Mouse (Mus musculus) layer of hippocampus, adult 9-10 months (tissue): ENCODE data around the gene Rpl21.

Source experiments
- DNase-seq: peaks from one replicate; pipeline ENCODE4 v3.0.0; 2022; ENCODE audit warnings: low spot score

The Rpl21 gene

DNA sequence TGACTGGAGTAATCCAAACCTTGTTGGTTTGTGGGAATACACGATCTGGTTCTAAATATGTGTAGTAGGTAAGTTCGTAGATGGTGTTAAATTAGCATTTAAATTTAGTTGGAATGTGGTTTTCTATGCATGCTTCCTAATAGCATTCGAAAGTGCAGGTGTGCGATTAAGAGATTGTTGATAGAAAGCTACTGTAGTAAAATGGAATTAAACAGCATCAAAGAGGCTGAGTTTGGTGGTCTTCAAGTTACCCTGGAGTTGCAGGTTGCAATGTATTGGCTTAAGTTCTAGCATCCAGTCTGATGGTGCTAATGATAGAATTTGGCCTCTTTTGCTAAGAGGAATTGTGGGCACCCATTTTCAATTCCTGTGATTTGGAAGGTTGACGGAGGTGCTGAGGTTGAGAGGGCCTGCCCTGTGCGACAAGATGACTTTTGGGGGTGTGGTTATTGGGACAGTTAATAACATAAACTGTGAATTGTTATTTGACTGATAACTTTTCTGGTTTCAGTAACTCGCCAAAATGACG lies 1.0 kb downstream of the Rpl21 start:
- no peak for DNase-seq

DNA sequence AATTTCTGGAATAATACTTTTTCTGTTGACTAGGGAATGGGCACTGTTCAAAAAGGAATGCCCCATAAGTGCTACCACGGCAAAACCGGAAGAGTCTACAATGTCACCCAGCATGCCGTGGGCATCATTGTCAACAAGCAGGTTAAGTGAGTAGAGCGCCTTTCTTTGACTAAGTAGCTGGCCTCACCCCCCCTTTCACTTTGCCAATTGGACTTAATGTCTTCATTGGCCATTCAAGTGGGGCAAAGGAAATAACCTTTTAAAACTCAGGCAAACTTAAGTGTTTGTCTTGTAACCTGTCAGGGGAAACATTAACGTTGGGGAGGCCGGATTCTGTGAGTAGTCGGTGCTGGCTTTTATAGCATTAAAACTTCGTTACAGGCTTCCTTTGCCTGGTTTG lies 2.3 kb downstream of the Rpl21 start:
- no peak for DNase-seq

DNA sequence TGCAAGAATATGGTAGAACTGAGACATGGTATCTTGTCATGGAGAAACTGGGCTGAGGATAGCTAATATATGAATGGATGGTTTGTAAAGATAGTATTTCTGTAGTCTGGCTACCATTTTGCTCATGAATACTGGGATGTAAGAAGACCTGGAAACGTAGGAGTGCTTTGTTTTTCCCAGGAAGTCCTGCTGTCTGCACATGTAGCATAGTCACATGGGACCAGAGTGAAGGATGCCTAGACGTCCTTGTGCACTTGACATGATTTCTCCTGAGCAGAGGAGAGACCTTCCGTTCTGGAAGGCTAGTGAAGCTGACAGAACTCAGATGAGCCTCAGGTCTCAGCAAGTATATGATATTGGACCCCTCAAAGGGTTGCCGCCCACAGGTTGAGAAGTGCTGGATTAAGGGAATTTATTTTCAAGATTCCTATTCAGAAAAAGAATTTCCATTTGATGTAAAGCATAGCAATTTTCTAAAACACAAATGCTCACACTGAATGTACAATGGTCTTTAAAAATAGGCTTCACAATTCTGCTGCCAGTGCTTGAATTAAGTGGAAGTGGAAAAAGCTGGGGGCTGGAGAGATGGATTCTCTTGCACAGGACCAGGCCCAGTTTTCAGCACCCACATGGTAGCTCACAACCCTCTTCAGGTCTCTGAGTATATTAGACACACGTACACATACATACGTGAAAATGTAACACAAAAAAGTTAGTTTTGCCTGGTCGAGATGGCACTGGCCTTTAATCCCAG lies 5.5 kb downstream of the Rpl21 start:
- DNase-seq = no peak

DNA sequence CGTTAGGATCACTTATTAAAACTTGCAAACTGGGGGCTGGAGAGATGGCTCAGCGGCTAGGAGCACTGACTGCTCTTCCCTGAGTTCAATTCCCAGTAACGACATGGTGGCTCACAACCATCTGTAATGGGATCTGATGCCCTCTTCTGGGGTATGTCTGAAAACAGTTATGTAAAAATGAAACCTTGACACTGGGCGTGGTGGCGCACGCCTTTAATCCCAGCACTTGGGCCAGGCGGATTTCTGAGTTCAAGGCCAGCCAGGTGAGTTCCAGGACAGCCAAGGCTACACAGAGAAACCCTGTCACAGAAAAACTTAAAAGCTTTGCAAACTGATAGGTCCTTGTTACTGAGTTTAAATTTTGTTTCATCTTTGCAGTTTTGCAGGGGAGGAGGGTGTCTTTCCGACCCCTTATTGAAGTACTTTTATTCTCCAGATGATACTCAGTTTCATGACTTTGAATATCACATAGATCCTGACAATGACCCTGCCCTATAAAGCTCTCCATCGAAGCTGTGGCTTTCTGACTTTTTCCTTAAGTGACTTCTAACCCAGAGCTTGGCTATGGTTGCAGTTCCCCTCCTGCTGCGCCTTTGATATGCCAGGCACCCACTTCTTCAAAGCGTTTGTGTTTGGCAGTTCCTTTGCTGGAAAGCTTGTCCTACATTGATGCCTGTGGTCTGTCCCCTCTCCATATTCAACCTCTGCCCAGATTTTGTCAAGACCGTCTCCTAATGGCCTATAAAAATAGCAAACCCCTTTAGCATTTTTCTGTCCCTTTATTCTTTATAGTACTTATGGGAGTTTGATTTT lies 6.4 kb downstream of the Rpl21 start:
- no peak for DNase-seq

DNA sequence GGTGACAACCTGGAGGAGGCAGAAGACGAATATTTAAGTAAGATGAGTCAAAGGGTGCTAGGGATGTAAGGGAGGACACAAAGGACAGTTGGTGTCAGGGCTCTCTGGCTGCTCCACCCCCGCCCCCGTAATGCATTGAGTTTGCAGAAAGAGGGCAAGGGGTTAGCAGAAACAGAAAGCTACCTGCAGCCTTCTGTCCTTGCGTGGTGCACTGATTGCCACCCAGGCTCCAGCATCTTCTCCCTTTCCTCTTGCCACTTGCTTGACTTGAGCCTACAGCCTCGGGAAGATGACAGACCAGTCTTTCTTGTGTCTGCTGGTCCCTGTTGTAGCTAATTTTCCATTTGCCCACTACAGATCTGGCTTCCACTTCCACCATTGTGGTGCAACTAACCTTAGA lies 7.1 kb downstream of the Rpl21 start:
- no peak for DNase-seq

DNA sequence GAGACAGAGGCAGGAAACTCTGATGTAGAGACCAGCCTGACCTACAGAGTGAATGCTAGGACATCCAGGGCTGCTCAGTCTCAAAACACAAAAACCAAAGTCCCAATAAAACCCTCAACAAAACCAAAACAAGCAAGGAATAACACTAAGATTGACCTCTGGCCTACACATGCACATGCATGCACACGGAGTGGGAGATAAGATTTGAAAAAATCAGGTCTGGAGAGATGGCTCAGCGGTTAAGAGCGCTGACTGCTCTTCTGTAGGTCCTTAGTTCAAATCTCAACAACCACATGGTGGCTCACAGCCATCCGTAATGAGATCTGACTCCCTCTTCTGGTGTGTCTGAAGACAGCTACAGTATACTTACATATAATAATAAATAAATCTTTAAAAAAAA lies 7.7 kb downstream of the Rpl21 start:
- no peak for DNase-seq

DNA sequence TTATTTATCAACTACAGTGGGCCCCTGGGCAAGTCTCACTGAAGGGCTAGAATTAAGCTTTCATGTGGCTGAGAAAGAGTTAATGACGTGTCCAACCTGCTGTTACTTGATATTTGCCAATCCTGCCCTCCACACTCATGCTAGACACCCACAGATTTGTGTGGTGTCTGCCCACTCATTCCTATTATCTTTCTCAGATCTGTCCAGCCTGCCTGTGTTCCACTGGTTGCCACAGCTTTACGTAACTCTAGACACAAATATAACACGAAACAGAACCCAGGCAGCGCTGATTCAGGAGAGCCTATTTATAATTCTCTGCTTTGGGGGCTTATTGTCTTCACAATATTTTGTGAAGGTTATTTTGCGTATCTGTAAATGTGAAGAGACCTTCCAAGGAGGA lies 8.6 kb downstream of the Rpl21 start:
- no peak for DNase-seq

DNA sequence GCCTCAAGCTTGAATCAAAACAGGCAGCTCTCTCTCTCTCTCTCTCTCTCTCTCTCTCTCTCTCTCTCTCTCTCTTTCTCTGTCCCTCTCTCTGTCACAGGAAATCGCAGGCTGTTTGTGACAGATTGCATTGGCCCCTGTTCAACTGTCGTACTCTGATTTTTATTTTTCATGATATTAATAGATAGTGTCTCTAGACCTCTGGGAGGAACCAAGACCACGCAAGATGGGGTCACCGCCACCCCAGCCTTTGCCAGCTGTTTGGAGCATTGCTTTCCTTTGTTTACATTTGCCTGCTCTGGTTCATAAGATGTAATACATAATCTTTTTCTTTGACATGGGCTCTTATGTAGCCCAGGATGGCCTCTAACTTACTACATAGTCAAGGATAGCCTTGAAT lies 9.3 kb downstream of the Rpl21 start:
- DNase-seq = no peak

DNA sequence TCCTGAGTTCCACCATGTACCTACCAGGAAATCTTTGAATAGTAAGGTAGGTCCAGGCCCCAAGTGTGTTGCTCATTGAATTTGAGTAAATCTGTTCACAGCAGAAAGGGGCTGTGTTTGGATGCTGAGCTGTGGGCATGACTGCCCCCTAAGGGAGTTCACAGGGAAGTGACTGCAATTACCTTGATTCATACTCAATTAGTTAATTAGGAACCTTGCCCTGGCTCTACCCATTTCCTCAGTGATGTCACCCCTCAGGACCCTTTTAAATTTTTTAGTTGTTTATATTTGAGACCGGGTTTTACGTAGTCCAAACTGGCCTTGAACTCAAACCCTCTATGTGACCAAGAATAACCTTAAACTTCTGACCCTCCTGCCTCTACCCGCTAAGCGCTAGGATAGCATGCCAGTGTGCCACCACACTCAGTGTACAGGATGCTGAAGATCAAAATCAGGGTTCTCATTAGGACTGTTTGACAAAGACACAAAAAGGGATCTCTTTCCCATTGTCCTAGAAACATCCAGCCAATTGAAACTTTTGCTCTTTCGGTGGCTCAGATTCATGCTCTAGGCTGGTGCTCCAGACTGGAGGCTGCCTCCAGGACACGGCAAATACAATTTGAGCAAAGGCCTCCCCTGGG lies 11.7 kb downstream of the Rpl21 start:
- DNase-seq = no peak

DNA sequence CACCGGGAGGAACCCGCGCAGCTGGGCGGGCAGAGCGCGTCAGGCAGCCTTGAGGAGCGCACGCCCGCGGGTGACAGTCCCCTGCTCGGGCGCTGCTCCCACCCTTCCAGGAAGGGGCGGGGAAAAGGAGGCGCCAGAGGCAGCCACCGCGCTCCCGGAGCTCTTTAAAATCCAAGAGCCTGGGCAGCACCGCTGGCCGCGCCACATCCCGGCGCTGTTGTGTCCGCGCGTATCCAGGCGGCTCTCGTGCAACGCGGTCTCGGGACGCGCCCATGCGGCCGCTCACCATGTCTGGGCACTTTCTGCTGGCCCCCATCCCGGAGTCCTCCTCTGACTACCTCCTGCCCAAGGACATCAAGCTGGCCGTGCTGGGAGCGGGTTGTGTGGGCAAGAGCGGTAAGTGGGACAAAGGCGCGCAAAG lies 12.3 kb downstream of the Rpl21 start, which contains the start of gene Rasl11a:
Gene Rasl11a, plus strand, starts transcription at position 127 of the 421 bp plus-strand sequence.
- DNase-seq = no peak

DNA sequence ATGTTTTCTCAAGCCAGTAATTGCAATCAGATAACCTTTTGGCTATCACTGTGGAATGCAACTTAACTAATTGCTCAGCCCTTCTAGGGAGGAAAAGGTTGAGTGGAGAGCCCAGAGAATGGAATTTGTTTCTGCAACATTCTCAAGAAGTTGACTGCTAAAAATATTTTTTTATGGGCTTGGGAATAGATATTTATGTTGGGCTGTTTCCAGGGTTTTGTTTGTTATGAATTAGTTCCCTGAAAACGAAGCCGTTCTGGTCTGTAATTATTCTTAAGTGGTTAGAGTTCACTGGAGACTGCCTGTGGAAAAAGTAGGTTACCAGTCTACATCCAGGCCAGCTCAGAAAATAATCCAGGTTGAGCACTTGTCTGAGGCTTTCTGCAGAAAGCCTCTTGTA lies 13.8 kb downstream of the Rpl21 start:
- DNase-seq = no peak

DNA sequence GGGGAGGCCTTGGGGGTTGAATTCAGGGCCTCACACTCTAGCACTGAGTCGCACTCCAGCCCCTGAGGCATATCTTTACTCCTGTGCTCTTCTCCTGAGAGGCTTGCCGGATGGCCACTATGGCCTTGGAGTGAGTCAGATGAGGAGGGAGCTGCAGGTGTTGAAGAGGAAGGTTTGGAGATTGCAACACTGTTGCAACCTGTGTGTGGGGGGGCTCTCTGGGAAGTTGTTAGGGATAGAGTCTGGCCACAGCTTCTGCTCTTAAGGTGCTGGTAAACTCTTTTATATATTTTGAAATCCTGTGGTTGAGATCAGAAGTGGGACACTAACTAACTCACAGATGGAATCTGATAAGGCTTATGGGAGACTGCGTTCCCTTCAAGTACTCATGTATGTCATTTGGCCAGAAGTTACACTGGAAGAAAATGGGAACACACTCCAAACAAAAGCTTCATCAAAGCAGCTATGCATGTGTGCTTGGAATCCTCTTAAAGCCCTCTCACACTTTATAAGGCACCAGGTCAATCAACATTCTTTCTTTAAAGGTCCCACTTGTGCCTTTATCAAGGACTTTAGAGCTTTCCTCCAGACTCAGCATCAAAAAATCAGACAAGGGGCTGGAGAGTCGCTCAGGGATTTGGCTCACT lies 16.4 kb downstream of the Rpl21 start:
- DNase-seq = no peak

DNA sequence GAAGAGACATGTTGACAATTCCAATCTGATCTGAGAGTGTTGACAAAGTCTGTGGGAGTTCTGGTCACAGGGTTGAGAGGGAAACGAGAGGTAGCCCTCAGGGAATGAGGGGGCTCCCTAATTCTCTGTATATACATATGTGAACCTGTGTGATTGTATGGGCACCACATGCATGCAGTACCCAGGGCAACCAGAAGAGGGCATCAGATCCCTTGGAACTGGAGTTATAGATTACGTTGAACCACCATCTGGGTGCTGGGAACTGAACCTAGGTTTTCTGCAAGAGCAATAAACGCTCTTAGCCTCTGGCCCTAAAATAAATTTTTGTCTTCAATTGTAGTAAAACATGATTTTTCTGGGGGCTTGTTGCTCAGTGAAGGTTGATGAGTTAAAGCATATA lies 23.4 kb downstream of the Rpl21 start:
- DNase-seq = no peak

DNA sequence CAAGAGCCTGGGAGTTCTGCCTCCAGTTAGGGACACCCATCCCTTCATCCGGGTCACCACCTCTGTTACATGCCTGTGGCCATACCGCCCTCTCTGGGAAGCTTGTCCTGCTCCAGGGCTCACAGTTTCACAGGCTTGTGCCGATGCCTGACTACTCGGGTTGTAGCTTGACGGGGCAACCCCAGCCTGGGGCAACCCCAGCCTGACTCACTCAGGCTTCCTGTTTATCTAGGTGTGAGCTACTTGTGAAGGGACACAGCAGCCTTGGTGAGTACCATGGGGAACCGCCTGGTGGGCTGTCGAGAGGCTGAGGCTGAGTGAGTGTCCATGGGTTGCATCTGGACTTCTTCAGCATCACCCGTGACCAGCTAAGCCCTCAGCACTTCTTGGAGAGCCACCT lies 24.9 kb downstream of the Rpl21 start:
- DNase-seq = no peak

DNA sequence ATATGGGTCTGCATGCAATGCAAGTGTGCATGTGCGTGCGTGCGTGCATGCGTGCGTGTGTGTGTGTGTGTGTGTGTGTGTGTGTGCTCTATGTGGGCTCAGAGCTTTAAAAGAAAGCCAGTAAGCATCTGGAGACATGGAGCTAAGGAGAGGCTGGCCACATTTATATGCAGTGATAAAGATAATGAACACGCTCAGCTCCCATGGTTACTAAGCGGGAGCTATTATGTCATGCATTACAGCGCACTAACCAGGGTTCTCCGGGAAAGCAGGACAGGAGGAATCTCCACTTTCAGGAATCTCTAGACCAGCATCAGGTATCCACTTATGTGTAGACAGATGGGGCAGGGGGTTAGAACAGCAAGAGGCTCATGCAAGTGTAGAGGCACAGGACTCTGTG lies 26.1 kb downstream of the Rpl21 start:
- DNase-seq = no peak

DNA sequence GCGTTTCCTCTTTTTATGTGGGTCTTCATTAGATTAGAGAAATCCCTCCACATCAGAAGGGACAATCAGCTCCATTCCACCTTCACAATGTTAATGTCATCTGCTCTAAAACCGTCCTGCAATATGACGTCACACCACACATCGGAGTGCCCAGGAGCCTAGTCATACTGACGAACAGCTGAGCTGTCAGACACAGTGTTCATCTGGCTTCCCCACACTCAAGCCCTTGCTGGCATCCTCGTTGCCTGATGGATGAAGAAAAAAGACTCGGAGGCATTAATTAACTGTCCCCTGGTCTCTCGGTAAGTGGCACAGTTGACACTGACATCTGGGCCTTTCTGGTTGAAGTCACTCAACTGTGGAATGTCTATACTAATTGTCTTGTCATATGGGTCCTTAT lies 26.6 kb downstream of the Rpl21 start:
- no peak for DNase-seq

DNA sequence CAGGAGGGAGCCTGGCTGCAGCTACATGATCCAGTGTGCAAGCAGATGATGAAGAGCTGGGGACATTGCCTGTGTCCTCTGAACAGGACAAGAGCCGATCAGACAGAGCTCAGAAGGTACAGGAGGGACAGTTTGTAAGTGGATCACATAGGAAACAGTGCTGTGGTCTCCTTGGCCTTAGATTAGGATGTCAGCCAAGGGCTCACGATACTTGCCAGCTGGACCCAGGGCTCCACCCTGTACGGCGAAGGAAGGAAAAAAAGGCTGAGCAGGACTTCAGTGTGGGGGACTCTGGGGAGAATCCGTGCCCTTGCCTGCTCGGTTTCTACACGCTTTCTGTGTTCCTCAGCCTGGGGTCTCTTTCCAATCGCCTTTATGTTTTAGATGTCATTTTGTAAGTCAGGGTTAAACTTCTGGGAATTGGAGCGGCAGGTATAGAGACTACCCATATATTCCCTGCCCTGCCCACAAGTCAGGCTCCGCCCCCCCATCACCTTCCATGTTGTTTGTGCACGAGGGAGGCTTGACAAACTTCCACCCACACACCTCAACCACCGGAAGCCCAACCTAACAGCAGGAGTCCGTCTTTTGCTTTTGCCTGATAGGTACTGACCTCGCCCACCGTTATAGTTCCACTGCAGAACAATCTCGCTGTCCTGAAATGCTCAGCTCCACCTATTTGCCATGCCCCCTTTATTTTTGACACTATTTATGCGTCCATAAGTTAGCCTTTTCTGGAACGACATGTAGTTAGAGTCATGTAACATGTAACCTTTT lies 27.7 kb downstream of the Rpl21 start:
- no peak for DNase-seq

DNA sequence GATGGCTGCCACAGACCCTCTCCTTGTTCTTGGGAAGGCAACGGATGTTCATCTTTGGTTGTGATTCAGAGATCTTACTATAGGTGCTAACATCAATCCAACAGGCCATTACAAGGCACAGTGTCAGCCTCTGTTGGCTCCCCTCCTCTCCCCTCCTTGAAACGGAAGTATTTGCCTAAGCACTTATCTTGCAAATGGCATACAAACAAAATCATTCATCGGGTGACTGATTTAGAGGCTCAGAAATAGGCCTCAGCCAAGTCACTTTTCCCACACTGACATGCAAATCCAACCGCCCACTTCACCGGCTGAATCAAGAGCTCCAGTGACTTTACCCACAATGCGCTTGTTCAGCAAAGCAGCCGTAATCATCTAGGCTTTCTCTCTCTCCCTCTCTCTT lies 28.9 kb downstream of the Rpl21 start:
- no peak for DNase-seq

DNA sequence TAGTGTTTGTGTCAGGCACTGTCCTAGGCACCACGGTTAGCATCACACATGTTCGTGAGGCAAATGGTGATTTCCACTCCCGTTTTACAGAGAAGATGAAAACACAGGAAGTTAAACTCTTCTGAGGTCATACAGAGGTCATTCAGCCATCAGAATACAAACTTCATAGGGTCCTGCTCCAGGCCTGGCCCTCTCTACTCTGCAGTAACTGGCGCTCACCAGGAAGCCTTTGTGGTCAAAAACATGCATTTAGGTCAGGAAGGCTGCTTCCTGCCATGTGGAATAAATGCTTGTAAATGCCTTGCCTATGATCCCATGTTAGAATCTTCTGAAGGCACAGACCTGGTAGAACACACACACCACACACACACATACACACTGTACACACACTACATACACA lies 32.8 kb downstream of the Rpl21 start:
- no peak for DNase-seq

DNA sequence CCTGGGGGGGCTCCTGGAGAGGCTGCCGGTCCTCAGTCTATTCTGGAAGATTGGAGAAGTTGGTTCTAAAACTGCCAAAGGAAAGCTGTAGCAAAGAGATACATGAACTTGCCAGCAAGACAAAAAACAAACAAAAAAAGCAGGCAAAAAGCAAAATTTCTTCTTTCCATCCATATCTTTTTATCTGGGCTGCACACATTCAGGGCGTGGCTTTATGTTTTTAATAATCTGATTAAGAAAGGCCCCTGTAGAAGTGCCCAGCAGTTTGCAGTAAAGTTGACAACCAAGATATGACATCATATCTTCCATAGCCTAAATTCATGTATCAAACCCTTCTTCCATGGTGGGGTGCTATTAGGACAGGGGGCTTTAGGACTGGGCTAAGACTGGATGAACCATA lies 33.6 kb downstream of the Rpl21 start:
- DNase-seq = no peak

DNA sequence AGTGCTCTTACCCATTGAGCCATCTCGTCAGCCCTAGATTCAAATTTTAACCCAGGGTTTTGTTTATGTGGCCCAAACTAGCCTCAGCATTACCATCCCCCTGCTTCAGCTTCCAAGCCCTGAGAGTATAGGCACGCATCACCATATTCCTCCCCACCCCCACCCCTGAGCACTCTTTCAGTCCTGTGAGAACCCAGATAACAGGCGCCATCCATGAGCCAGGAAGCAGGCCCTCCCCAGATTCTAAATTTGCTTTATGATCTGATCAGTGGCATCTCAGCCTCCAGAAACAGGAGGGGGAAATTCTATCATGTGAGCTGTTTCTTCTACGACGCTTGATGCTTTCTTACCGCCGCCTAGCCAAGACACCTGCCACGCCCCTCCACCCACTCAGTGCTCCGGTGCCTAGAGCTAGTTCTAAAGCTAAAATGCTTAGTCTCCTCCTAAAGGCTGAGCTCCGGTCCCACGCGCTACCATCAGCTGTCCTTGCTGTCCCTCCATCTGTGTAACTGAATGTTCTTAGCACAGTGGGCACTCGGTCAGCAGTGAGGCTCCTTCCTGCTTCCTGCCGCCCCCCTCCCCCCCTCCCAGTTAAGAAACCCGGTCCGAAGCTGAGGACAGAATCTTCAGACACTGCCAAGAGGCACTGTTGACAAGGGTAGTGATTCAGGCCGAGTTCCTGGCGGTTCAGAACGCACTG lies 34.7 kb downstream of the Rpl21 start:
- no peak for DNase-seq
